Mouse (Mus musculus): ENCODE results near the gene Tenm4. TPM values are rescaled to one million over a fixed set of nuclear protein-coding genes. Genes with fewer than 3 reads are reported as not detected.

Gene Tenm4
- polyA plus RNA-seq, 1 experiment from 2014 or later = 7.3 TPM

- no peak for ATAC-seq (replicated peaks; ENCODE audit: low FRiP score)
- Histone ChIP-seq H3K4me1 (replicated peaks; ENCODE audit: control insufficient read depth, insufficient read depth, low read length) (no peaks in the 10 kb centered on the region; the same call in none of the 2 replicates), H3K9me3 (ENCODE audit: control insufficient read depth, low read length) (no peaks in the 10 kb centered on the region), H3K36me3 (ENCODE audit: control insufficient read depth, insufficient read depth, low read length) (no peaks in the 10 kb centered on the region), H3K9ac (ENCODE audit: low read depth, low read length) (no peak overlapping the region), H3K4me3 (ENCODE audit: low read depth, low read length) (no peak overlapping the region), H3K27me3 (replicated peaks; ENCODE audit: control insufficient read depth, insufficient read depth, low read length) (no peaks in the 10 kb centered on the region), H3K27ac (ENCODE audit: low read depth, low read length) (no peak overlapping the region), H3K4me2 (no peak overlapping the region)
- no peak for DNase-seq (ENCODE audit: low spot score)
- 53% methylated on average over 4 of the region's 4 CpGs for WGBS
These were observed 582.5 kb downstream of the Tenm4 start for GRCm38 (mm10) chr7:96753335-96754095.

GRCm38 (mm10) chr7:96754175-96754574, 583.1 kb downstream of the Tenm4 start:
- 56% methylated on average over 12 of the region's 12 CpGs for WGBS
- no peak for DNase-seq (ENCODE audit: low spot score)
- H3K27ac ChIP-seq (ENCODE audit: low read depth, low read length) = no peak overlapping the region
- no peak overlapping the region for H3K4me2 ChIP-seq
- H3K27me3 ChIP-seq (replicated peaks; ENCODE audit: control insufficient read depth, insufficient read depth, low read length) = no peaks in the 10 kb centered on the region
- H3K36me3 ChIP-seq (ENCODE audit: control insufficient read depth, insufficient read depth, low read length) = no peaks in the 10 kb centered on the region
- no peaks in the 10 kb centered on the region for H3K9me3 ChIP-seq (ENCODE audit: control insufficient read depth, low read length)
- no peak overlapping the region for H3K9ac ChIP-seq (ENCODE audit: low read depth, low read length)
- ATAC-seq (replicated peaks; ENCODE audit: low FRiP score) = no peak
- H3K4me3 ChIP-seq (ENCODE audit: low read depth, low read length) = no peak overlapping the region
- no peaks in the 10 kb centered on the region; the same call in none of the 2 replicates for H3K4me1 ChIP-seq (replicated peaks; ENCODE audit: control insufficient read depth, insufficient read depth, low read length)

- no peak overlapping the region for H3K27ac ChIP-seq (ENCODE audit: low read depth, low read length)
- no peak for ATAC-seq (replicated peaks; ENCODE audit: low FRiP score)
- no peaks in the 10 kb centered on the region for H3K27me3 ChIP-seq (replicated peaks; ENCODE audit: control insufficient read depth, insufficient read depth, low read length)
These were observed 584.5 kb downstream of the Tenm4 start for GRCm38 (mm10) chr7:96755459-96756094.

GRCm38 (mm10) chr7:96756104-96756742, 585.2 kb downstream of the Tenm4 start:
- 69% methylated on average over 10 of the region's 10 CpGs for WGBS

More at GRCm38 (mm10) chr7:96755459-96756094, 584.5 kb downstream of the Tenm4 start:
- H3K4me2 ChIP-seq = no peak overlapping the region
- WGBS = 63% methylated on average over 12 of the region's 12 CpGs
- H3K36me3 ChIP-seq (ENCODE audit: control insufficient read depth, insufficient read depth, low read length) = no peaks in the 10 kb centered on the region
- no peak for DNase-seq (ENCODE audit: low spot score)
- H3K4me3 ChIP-seq (ENCODE audit: low read depth, low read length) = no peak overlapping the region
- H3K9me3 ChIP-seq (ENCODE audit: control insufficient read depth, low read length) = no peaks in the 10 kb centered on the region
- no peaks in the 10 kb centered on the region; the same call in none of the 2 replicates for H3K4me1 ChIP-seq (replicated peaks; ENCODE audit: control insufficient read depth, insufficient read depth, low read length)
- no peak overlapping the region for H3K9ac ChIP-seq (ENCODE audit: low read depth, low read length)

GRCm38 (mm10) chr7:96757067-96757466, 586.0 kb downstream of the Tenm4 start:
- no peaks in the 10 kb centered on the region for H3K36me3 ChIP-seq (ENCODE audit: control insufficient read depth, insufficient read depth, low read length)
- H3K27ac ChIP-seq (ENCODE audit: low read depth, low read length) = no peak overlapping the region
- H3K9ac ChIP-seq (ENCODE audit: low read depth, low read length) = no peak overlapping the region
- no peak overlapping the region for H3K4me3 ChIP-seq (ENCODE audit: low read depth, low read length)
- DNase-seq (ENCODE audit: low spot score) = no peak
- H3K4me2 ChIP-seq = no peak overlapping the region
- H3K27me3 ChIP-seq (replicated peaks; ENCODE audit: control insufficient read depth, insufficient read depth, low read length) = no peaks in the 10 kb centered on the region
- no peak for ATAC-seq (replicated peaks; ENCODE audit: low FRiP score)
- 82% methylated on average over 8 of the region's 8 CpGs for WGBS
- no peaks in the 10 kb centered on the region; the same call in none of the 2 replicates for H3K4me1 ChIP-seq (replicated peaks; ENCODE audit: control insufficient read depth, insufficient read depth, low read length)
- H3K9me3 ChIP-seq (ENCODE audit: control insufficient read depth, low read length) = no peaks in the 10 kb centered on the region

More at GRCm38 (mm10) chr7:96756104-96756742, 585.2 kb downstream of the Tenm4 start:
- no peak for DNase-seq (ENCODE audit: low spot score)
- H3K4me3 ChIP-seq (ENCODE audit: low read depth, low read length) = no peak overlapping the region
- H3K4me2 ChIP-seq = no peak overlapping the region
- H3K9ac ChIP-seq (ENCODE audit: low read depth, low read length) = no peak overlapping the region
- no peaks in the 10 kb centered on the region for H3K36me3 ChIP-seq (ENCODE audit: control insufficient read depth, insufficient read depth, low read length)
- no peak for ATAC-seq (replicated peaks; ENCODE audit: low FRiP score)
- no peak overlapping the region for H3K27ac ChIP-seq (ENCODE audit: low read depth, low read length)
- H3K27me3 ChIP-seq (replicated peaks; ENCODE audit: control insufficient read depth, insufficient read depth, low read length) = no peaks in the 10 kb centered on the region
- H3K9me3 ChIP-seq (ENCODE audit: control insufficient read depth, low read length) = no peaks in the 10 kb centered on the region
- no peaks in the 10 kb centered on the region; the same call in none of the 2 replicates for H3K4me1 ChIP-seq (replicated peaks; ENCODE audit: control insufficient read depth, insufficient read depth, low read length)

- Histone ChIP-seq H3K9ac (ENCODE audit: low read depth, low read length) (no peak overlapping the region), H3K9me3 (ENCODE audit: control insufficient read depth, low read length) (no peaks in the 10 kb centered on the region), H3K4me3 (ENCODE audit: low read depth, low read length) (no peak overlapping the region), H3K36me3 (ENCODE audit: control insufficient read depth, insufficient read depth, low read length) (no peaks in the 10 kb centered on the region), H3K4me2 (no peak overlapping the region), H3K4me1 (replicated peaks; ENCODE audit: control insufficient read depth, insufficient read depth, low read length) (no peaks in the 10 kb centered on the region; the same call in 1 of the 2 replicates), H3K27ac (ENCODE audit: low read depth, low read length) (no peak overlapping the region), H3K27me3 (replicated peaks; ENCODE audit: control insufficient read depth, insufficient read depth, low read length) (no peaks in the 10 kb centered on the region)
- 77% methylated on average over 6 of the region's 6 CpGs for WGBS
- no peak for DNase-seq (ENCODE audit: low spot score)
- ATAC-seq (replicated peaks; ENCODE audit: low FRiP score) = no peak
These were observed 589.2 kb downstream of the Tenm4 start for GRCm38 (mm10) chr7:96760208-96760607.

- Histone ChIP-seq H3K9ac (ENCODE audit: low read depth, low read length) (no peak overlapping the region), H3K4me1 (replicated peaks; ENCODE audit: control insufficient read depth, insufficient read depth, low read length) (no peaks in the 10 kb centered on the region; the same call in 1 of the 2 replicates), H3K36me3 (ENCODE audit: control insufficient read depth, insufficient read depth, low read length) (no peaks in the 10 kb centered on the region), H3K4me3 (ENCODE audit: low read depth, low read length) (no peak overlapping the region), H3K9me3 (ENCODE audit: control insufficient read depth, low read length) (no peaks in the 10 kb centered on the region), H3K4me2 (no peak overlapping the region), H3K27me3 (replicated peaks; ENCODE audit: control insufficient read depth, insufficient read depth, low read length) (no peaks in the 10 kb centered on the region), H3K27ac (ENCODE audit: low read depth, low read length) (no peak overlapping the region)
- WGBS = 69% methylated on average over 5 of the region's 5 CpGs
- DNase-seq (ENCODE audit: low spot score) (no peak), ATAC-seq (replicated peaks; ENCODE audit: low FRiP score) (no peak)
These were observed 590.1 kb downstream of the Tenm4 start for GRCm38 (mm10) chr7:96761151-96761550.

- DNase-seq (ENCODE audit: low spot score) = no peak
These were observed 594.4 kb downstream of the Tenm4 start for GRCm38 (mm10) chr7:96765321-96765960.

More at GRCm38 (mm10) chr7:96765321-96765960, 594.4 kb downstream of the Tenm4 start:
- Histone ChIP-seq H3K4me3 (ENCODE audit: low read depth, low read length) (no peak overlapping the region), H3K4me1 (replicated peaks; ENCODE audit: control insufficient read depth, insufficient read depth, low read length) (no peaks in the 10 kb centered on the region), H3K9ac (ENCODE audit: low read depth, low read length) (no peak overlapping the region), H3K36me3 (ENCODE audit: control insufficient read depth, insufficient read depth, low read length) (no peaks in the 10 kb centered on the region), H3K4me2 (no peak overlapping the region), H3K9me3 (ENCODE audit: control insufficient read depth, low read length) (no peaks in the 10 kb centered on the region), H3K27me3 (replicated peaks; ENCODE audit: control insufficient read depth, insufficient read depth, low read length) (no peaks in the 10 kb centered on the region), H3K27ac (ENCODE audit: low read depth, low read length) (no peak overlapping the region)
- 81% methylated on average over 15 of the region's 15 CpGs for WGBS
- ATAC-seq (replicated peaks; ENCODE audit: low FRiP score) = no peak

Data from liver, embryonic 11.5 days (tissue).